Comparison of ENCODE assay signal across 8 mouse cellular contexts in the genomic region with DNA sequence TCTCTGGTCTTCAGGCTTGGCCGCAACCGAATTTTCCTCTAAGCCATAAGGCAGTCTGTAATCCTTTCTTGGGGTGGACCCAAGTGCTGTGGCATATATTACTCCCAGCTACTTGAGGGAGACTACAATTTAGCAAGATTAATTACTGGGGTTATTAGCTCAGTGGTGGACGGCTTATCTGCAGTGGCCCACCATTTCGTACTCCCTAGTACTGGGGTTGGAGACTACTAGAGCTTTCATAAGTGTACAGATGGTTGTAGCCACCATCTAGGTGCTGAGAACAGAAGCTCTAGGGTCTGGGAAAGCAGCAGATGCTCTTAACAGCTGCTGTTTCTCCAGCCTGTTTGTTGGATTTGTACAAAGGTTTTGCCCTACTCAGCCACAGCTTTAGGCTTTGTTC. TPM values are rescaled to one million over a fixed set of nuclear protein-coding genes. Genes with fewer than 3 reads are reported as not detected.
A peak's percentile ranks its signal among the peaks of the same experiment; 100 is the strongest.
DNase-seq lines count a peak whose midpoint lies in the region; ATAC-seq and TF ChIP-seq lines count a peak whose summit lies in the region.

No protein-coding gene starts in this region.

- H3K79me3 ChIP-seq in C2C12 (ENCODE audit: low read depth) = peaks cover 23% of the 10 kb centered on the region

- no peaks in the 10 kb centered on the region for H3K9me3 ChIP-seq in forebrain, embryonic 14.5 days (replicated peaks; ENCODE audit: control insufficient read depth, low read length)
- H3K9me3 ChIP-seq in liver, postnatal 0 days (ENCODE audit: low read length) = no peaks in the 10 kb centered on the region

- peak overlapping the region; percentile 13 for H3ac ChIP-seq in C2C12 (ENCODE audit: control insufficient read depth, insufficient read length, low read depth)

- peak overlapping the region; percentile 71 for H3K27ac ChIP-seq in forebrain, embryonic 14.5 days (ENCODE audit: low read depth, low read length)
- peak overlapping the region; percentile 75 for H3K27ac ChIP-seq in liver, postnatal 0 days (ENCODE audit: low read depth)

- DNase-seq in cerebellum, postnatal 14 days = peak; percentile 29 to 30
- no peak for DNase-seq in cerebellum, adult 11-12 months
- peak; percentile 65 for DNase-seq in forebrain, embryonic 14.5 days (ENCODE audit: low spot score)
- no peak for DNase-seq in liver, postnatal 0 days
- no peak for DNase-seq in frontal cortex, postnatal 10 days (ENCODE audit: low spot score in 2 of 2)
- no peak for DNase-seq in ovary, postnatal 14 days (ENCODE audit: low spot score)

- no peak for TF ChIP-seq CTCF in C2C12 (IDR thresholded peaks at IDR 0.05; ENCODE audit: control insufficient read depth, insufficient read depth, insufficient read length)
- no peak for TF ChIP-seq CTCF in liver, postnatal 0 days (IDR thresholded peaks at IDR 0.05; ENCODE audit: low read depth)

- ATAC-seq in forebrain, embryonic 14.5 days = no peak
- no peak for ATAC-seq in liver, postnatal 0 days
- no peak for ATAC-seq in CD4-positive, CD25-positive, alpha-beta regulatory T cell, adult 4 months

- H3K27me3 ChIP-seq in C2C12 (ENCODE audit: control insufficient read depth, insufficient read depth, insufficient read length) = no peaks in the 10 kb centered on the region
- no peaks in the 10 kb centered on the region for H3K27me3 ChIP-seq in forebrain, embryonic 14.5 days (replicated peaks; ENCODE audit: control insufficient read depth, insufficient read depth, low read length)
- no peaks in the 10 kb centered on the region for H3K27me3 ChIP-seq in liver, postnatal 0 days (ENCODE audit: insufficient read depth, low read length)

- H3K4me3 ChIP-seq in C2C12 (ENCODE audit: insufficient read depth, poor library complexity, severe bottlenecking) = peak overlapping the region; percentile 60
- peak overlapping the region; percentile 79 for H3K4me3 ChIP-seq in forebrain, embryonic 14.5 days (ENCODE audit: low read depth, low read length)
- H3K4me3 ChIP-seq in liver, postnatal 0 days (ENCODE audit: low read depth, low read length) = peak overlapping the region; percentile 82

- no peak for TF ChIP-seq EP300 in liver, postnatal 0 days (IDR thresholded peaks at IDR 0.05; ENCODE audit: low read depth)

- peaks cover 12% of the 10 kb centered on the region for H3K4me1 ChIP-seq in forebrain, embryonic 14.5 days (ENCODE audit: control insufficient read depth, insufficient read depth, low read length)
- H3K4me1 ChIP-seq in liver, postnatal 0 days (ENCODE audit: insufficient read depth) = peaks cover 16% of the 10 kb centered on the region

- peaks cover 35% of the 10 kb centered on the region for H3K36me3 ChIP-seq in C2C12 (ENCODE audit: control insufficient read depth, insufficient read depth)
- H3K36me3 ChIP-seq in forebrain, embryonic 14.5 days (ENCODE audit: control insufficient read depth, insufficient read depth, low read length) = peaks cover 34% of the 10 kb centered on the region
- peaks cover 33% of the 10 kb centered on the region for H3K36me3 ChIP-seq in liver, postnatal 0 days (replicated peaks; ENCODE audit: insufficient read depth, low read length)

- peaks cover 33% of the 10 kb centered on the region for H3K79me2 ChIP-seq in C2C12 (ENCODE audit: control insufficient read depth, insufficient read depth)

- peak overlapping the region; percentile 80 for H3K4me2 ChIP-seq in forebrain, embryonic 14.5 days (ENCODE audit: low read length)
- peak overlapping the region; percentile 74 for H3K4me2 ChIP-seq in liver, postnatal 0 days (ENCODE audit: low read depth, low read length)

- 24% methylated on average over 4 of the region's 4 CpGs for WGBS in forebrain, embryonic 14.5 days
- WGBS in liver, postnatal 0 days (ENCODE audit: insufficient replicate concordance) = 24% methylated on average over 4 of the region's 4 CpGs

- H3K9ac ChIP-seq in forebrain, embryonic 14.5 days (ENCODE audit: low read length) = peak overlapping the region; percentile 70
- H3K9ac ChIP-seq in liver, postnatal 0 days (replicated peaks) = peak overlapping the region; percentile 84

TF ChIP-seq in C2C12, 6 proteins besides CTCF, POLR2A, EP300 and RAD21:
- TF ChIP-seq USF1 (IDR thresholded peaks at IDR 0.05; ENCODE audit: low read depth) = no peak
- TF ChIP-seq MYOD1 (IDR thresholded peaks at IDR 0.05; ENCODE audit: control insufficient read depth, insufficient read length, low read depth) = no peak
- TF ChIP-seq CEBPB (IDR thresholded peaks at IDR 0.05; ENCODE audit: low read depth) = no peak
- TF ChIP-seq FOSL1 (IDR thresholded peaks at IDR 0.05; ENCODE audit: insufficient read depth, low read length, poor library complexity, severe bottlenecking) = no peak
- TF ChIP-seq MYOG (IDR thresholded peaks at IDR 0.05; ENCODE audit: control insufficient read depth, extremely low read depth, insufficient read length) = no peak
- no peak for TF ChIP-seq MAX (IDR thresholded peaks at IDR 0.05)

RNA-seq across cellular contexts. Expression of a gene that starts 1.0 kb away (rescaled TPM):
- polyA plus RNA-seq in C2C12 (2012; fragmentation: generic; extraction: Trizol) = 781 TPM
- polyA plus RNA-seq in forebrain, embryonic 14.5 days (2014; fragmentation: Nextera tagmentation; extraction: Ambion mirVana) = 401 and 454 TPM in 2 replicates
- 368 and 376 TPM in 2 replicates for polyA plus RNA-seq in liver, postnatal 0 days (2015; fragmentation: Nextera tagmentation; extraction: Ambion mirVana)
- 100 to 1,000 TPM; 439 to 492 TPM for polyA plus RNA-seq in CD4-positive, CD25-positive, alpha-beta regulatory T cell, adult 4 months (2017; shearing (Covaris generic))

RNA-seq across cellular contexts. Expression of a gene that starts 8.5 kb away (rescaled TPM):
- polyA plus RNA-seq in C2C12 (2012; fragmentation: generic; extraction: Trizol) = 0.74 TPM
- polyA plus RNA-seq in forebrain, embryonic 14.5 days (2014; fragmentation: Nextera tagmentation; extraction: Ambion mirVana) = 3.6 and 4.8 TPM in 2 replicates
- 13.4 and 13.7 TPM in 2 replicates for polyA plus RNA-seq in liver, postnatal 0 days (2015; fragmentation: Nextera tagmentation; extraction: Ambion mirVana)
- 1 to 10 TPM; 1.5 to 2.6 TPM for polyA plus RNA-seq in CD4-positive, CD25-positive, alpha-beta regulatory T cell, adult 4 months (2017; shearing (Covaris generic))

Comparison
In these comparisons a context has a peak if more than half of its experiments do, and no peak if none do; other contexts are left out.
1. DNase-seq: peak in cerebellum, postnatal 14 days (2 of 2) and forebrain, embryonic 14.5 days (single experiment); none in cerebellum, adult 11-12 months (single experiment), liver, postnatal 0 days (single experiment), frontal cortex, postnatal 10 days (0 of 2) and ovary, postnatal 14 days (single experiment).
2. Peak in every context shown above with its lines, with median percentiles within 50 percentile points of each other: H3K4me3 ChIP-seq.